Mouse (Mus musculus): Measurements from ENCODE around the gene Zfp568.

The Zfp568 gene

DNA sequence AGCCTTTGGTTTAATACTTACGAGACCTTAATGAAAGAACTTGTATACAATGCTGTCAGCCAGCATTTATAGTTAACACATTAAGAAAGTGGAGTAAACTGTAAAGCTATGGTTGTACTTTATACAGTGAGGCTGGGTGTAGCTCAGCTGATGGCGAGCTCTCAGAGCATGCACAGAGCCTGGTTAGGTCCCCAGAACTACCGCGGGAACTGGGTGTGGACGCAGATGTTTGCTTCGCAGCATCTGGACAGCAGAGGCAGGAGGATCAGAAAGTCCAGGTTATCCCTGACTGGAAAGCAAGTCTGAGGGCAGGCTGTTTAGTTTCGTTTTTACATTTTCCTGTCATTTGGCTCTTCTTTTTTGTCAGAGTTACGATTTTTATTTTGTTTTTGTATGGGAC, 8.9 kb downstream of the Zfp568 start:
- no peak for DNase-seq

DNA sequence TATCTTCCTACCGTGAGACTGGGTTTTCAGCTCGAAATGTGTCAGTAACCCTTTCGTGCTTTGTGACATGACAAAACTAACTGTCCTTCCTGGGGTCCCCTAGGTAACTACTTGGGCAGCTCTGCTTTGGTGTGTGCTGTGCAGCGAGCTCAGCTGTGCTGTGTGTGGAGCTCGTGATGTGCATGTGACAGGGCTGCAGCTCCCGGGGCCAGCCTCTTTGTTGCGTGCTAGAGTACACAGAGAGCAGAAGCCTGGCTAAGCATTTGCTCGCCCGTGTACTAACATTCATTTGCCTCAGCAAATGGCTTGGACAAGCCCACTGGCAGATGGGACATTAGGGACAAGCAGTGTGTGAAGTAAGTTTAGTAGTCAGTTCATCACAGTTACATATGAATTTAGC, 9.6 kb downstream of the Zfp568 start:
- no peak for DNase-seq

GRCm38 (mm10) chr7:29995134-29995533, 11.4 kb downstream of the Zfp568 start:
- no peak for DNase-seq

DNA sequence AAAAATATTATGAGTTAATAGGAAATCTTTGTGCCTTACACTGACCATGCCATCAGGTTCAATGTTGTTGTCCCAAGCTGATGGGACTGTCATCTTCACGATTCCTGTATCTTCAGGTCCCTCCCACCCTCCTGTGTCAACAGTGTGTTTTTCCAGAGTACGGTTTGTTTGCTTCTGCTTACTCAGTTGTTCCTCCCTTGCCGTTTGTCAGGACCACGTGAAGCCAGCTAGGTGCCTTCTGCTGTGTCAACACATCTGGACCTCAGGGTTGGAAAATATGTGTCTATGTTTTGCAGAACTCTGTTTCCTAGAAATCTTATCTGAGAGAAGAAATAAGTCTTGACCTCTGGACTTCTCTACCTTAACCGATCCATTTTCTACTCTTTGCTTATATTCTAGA, 16.8 kb downstream of the Zfp568 start:
- DNase-seq: no peak

DNA sequence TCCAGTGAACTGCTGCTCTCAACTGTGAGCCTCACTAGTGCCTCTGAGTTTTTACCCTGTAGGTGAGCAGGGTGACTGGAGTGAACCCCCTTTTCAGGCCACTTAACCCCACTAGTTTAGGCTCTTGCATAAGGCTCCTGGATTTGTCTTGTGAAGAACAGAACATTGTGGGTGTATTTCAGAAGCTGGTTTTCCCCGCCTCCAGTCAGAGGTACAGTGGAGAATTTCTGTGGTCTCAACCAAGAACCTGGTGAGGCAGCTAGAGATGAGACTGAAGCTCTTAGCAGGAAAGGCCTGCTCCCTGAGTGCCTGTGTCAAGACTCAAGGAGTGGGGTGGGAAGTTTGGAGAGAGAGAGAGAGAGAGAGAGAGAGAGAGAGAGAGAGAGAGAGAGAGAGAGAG, 23.8 kb downstream of the Zfp568 start:
- DNase-seq: no peak

GRCm38 (mm10) chr7:30008020-30008690, 24.4 kb downstream of the Zfp568 start:
- no peak for DNase-seq

DNA sequence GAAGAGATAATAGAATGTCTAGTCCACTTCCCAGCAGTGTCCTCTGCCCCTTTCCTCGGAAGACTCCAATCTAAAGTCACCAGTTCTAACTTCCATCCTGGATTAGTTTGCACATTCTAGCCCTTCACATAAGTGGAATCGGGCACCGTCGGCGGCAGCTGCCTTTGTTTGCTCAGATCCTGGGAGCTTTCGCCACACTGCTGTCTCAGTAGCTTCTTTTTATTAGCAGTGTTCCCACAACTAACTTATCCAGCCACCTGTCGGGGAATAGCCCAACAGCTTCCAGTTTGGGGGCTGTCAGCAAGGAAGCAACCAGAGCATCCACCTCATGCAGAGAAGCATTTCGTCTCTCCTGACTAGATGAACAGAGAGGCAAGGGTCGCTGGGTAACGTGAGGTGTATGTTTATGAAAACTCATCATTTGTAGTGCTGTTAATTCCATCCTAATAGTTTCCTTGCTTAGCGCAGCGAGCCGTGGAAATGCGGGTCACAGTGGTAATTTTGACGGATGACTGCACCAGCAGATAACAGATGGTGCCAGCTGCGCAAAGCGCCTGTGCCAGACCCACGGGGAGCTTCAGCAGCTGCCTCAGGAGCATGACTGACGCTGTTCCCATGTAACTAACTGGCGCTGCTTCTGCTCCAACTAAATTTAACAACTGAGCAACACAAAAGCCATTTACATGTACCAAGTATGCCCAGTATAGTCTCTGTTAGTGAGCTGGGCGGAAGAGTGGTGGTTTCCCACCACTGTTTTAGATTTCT, 25.7 kb downstream of the Zfp568 start:
- peak in 1 of 2 experiments; percentile 6 for DNase-seq

DNA sequence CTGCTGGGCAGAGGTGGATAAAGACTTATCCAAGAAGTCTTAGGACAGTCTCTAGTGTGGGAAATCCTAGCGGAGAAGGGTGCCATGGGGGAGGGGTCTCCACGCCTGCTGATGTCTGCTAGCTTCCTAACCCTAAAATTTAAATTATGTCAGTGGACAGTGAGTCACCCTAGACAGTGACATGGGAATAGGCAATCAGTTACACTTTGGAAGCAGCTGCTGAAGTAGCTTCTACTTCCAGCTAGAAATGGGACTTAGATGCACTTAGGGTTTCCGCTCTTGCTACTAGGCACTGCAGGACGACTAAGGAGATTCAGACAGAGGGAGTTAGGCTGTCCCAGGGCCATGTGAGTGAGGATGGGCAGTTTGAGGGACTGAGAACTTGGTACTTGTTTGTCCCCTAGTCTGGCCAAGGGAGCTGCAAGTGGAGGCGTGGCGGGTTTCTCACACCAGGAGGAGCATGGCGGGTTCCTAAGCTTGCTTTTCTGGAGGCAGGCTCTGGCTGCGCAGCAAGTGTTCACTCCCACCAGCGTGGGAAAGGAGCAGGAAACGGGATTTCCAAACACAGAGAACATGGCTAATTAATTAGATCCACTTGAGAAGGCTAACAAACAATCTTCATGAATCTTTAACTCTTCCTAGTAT, 26.9 kb downstream of the Zfp568 start:
- no peak for DNase-seq

- peak; percentile 32 to 59 for DNase-seq
Measured at GRCm38 (mm10) chr7:30012956-30013363, 29.2 kb downstream of the Zfp568 start.

- DNase-seq: no peak
Measured at GRCm38 (mm10) chr7:30017226-30017625, 33.5 kb downstream of the Zfp568 start.

DNA sequence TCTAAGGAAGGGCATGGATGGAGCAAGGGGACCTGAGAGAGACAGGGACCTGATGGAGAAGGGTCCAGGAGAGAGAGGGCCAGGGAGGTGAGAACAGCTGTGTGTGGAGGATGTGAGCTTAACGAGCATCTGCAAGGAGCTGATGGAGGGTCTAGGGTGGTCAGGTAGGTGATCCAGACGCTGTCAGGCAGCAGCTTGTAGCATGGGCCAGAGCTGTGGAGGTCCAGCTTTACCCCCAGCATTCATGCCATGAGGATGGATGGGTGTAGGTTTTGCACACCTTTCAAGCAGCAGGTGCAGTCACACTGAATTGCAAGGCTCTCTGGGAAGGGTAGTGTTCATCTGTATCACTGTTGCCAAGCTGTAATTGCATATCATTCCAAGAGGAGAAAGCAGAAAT, 35.8 kb downstream of the Zfp568 start:
- DNase-seq: no peak

GRCm38 (mm10) chr7:30023324-30023723, 39.6 kb downstream of the Zfp568 start:
- DNase-seq: no peak

GRCm38 (mm10) chr7:30023800-30024199, 40.0 kb downstream of the Zfp568 start:
- DNase-seq: no peak

DNA sequence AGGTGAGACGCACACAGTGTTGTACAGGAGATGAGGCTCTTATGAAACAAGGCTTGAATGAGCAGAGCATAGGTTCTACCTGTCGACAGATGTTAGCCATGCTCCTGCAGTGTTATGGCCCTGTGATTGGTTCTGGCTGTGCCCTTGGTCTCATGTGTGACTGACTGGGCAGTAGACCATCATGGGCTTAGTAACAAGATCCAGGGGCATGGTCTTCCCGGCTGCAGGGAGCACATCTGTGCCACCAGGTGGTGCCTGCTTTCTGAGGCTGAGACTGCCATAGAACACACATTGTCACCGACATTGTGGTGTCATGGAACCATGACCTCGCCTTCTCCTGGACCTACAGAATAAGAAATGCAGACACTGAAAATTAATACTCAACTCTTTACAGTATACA, 41.6 kb downstream of the Zfp568 start:
- DNase-seq: no peak

GRCm38 (mm10) chr7:30027331-30027730, 43.6 kb downstream of the Zfp568 start:
- DNase-seq: no peak

GRCm38 (mm10) chr7:30028572-30028971, 44.8 kb downstream of the Zfp568 start:
- no peak for DNase-seq

DNA sequence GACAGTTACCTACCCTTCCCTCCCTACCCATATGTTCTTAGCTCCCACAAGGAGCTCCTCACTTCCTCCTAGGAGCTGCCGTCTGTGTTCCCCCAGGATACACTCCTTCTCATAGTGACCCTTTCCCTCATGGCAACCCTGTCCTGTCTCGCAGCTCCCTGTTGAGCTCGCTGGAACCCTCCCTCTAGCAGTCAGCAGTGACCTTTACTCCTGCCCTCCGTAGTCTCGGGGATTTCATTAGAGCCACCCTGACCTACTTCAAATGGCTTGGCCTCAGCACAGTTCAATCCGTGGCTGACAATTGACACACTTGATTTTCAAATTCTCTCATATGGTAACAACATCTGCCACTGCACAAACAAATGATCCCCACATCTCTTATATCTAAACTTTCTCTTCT, 46.9 kb downstream of the Zfp568 start:
- no peak for DNase-seq

DNA sequence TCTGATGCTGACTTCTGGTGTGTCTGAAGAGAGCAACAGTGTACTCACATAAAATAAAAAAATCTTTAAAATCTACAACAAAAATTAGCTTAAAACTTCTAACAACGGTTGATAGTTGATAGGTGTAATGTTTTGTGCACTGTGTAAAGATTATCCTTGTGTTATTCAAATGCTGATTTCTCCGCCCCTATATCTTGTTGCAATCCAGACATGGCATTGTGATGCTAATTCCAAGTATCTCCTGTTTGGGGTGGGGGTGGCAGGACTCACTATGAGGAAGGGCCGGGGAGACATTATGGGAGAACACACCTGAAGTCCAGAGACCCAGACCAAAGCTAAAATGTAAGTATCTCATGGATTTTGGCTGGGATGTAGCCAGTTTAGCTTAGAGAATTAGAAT, 47.6 kb downstream of the Zfp568 start:
- DNase-seq: no peak

DNA sequence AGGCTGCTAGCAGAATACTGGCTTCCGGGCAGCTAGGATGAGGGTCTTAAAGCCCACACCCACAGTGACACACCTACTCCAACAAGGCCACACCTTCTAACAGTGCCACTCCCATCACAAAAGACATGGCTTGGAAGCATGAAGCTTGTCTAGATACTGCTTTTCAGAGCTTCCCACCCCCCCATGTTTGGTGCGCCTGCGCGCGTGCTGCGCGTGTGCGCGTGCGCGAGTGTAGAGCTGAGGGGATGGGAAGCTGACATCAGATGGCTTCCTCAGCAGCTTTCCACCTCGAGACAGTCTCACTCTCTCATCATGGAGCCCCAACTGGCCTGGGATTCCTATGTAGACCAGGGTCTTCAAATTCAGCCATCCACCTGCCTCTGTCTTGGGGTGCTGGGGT, 50.6 kb downstream of the Zfp568 start:
- DNase-seq: no peak

GRCm38 (mm10) chr7:30044354-30044753, 60.6 kb downstream of the Zfp568 start:
- DNase-seq: no peak

GRCm38 (mm10) chr7:30048126-30048525, 64.4 kb downstream of the Zfp568 start:
- DNase-seq: no peak

- peak; percentile 94 for DNase-seq
Measured at GRCm38 (mm10) chr7:30050882-30051548, 67.3 kb downstream of the Zfp568 start, which contains the start of gene Zfp14. Zfp14 (minus strand) TSS chr7:30051380.

- DNase-seq: no peak
Measured at GRCm38 (mm10) chr7:30053591-30053990, 69.8 kb downstream of the Zfp568 start.

Data from cerebellum, postnatal 36 days (tissue).